Mouse (Mus musculus) kidney, adult 2 months (tissue): Measurements from ENCODE around the gene Leap2. TPM values are rescaled to one million over a fixed set of nuclear protein-coding genes. Genes with fewer than 3 reads are reported as not detected.
A peak's percentile ranks its signal among the peaks of the same experiment; 100 is the strongest.

ENCODE experiments used
- DNase-seq: peaks from one replicate; pipeline ENCODE4 v3.0.0; 2021
- H3K27ac ChIP-seq: fragments of 200-500 bp; 2 replicates; pipeline ENCODE4 v1.5.1; 2012; ENCODE audit warnings: low read depth, low read length, control low read depth, inconsistent platforms; ENCODE audit not compliant: insufficient read depth
- H3K27me3 ChIP-seq: fragments of 200-500 bp; replicated peaks from 2 replicates; pipeline ENCODE4 v1.6.1; 2012; ENCODE audit warnings: mild to moderate bottlenecking, moderate library complexity, low read length, inconsistent platforms; ENCODE audit not compliant: control insufficient read depth, insufficient read depth
- H3K36me3 ChIP-seq: fragments of 200-500 bp; 2 replicates; pipeline ENCODE4 v1.6.1; 2012; ENCODE audit warnings: mild to moderate bottlenecking, moderate library complexity, low read length, inconsistent platforms; ENCODE audit not compliant: control insufficient read depth, insufficient read depth
- H3K4me1 ChIP-seq: fragments of 200-500 bp; 2 replicates; pipeline ENCODE4 v1.6.1; 2011; ENCODE audit warnings: low read length; ENCODE audit not compliant: control insufficient read depth, insufficient read depth
- H3K4me3 ChIP-seq: fragments of 200-500 bp; 2 replicates; pipeline ENCODE4 v1.5.1; 2011; ENCODE audit warnings: mild to moderate bottlenecking, low read depth, low read length, control low read depth; ENCODE audit not compliant: insufficient read depth
- CTCF ChIP-seq: fragments of 200-500 bp; conservative IDR thresholded peaks from 2 replicates; pipeline ENCODE4 v1.5.1; 2011; ENCODE audit warnings: low read depth, mild to moderate bottlenecking, control low read depth, low read length, moderate library complexity, mixed read lengths; ENCODE audit not compliant: insufficient read depth, insufficient read length
- POLR2A ChIP-seq: fragments of 200-500 bp; IDR thresholded peaks from one replicate; pipeline ENCODE4 v1.6.1; 2011; ENCODE audit warnings: low read depth, low read length, control low read depth
- WGBS: fragments of 180-500 bp; shearing (Covaris S2); methylation state at CpG from one replicate; pipeline ENCODE4 v1.1.7; 2018; 5-methylcytosine and 5-hydroxymethylcytosine counted together
- polyA plus RNA-seq: library from polyadenylated mRNA; depleted of rRNA; stranded (reverse); fragments of >200 nt; gene quantifications from 2 replicates; pipeline ENCODE4 v1.2.3, GENCODE M21; 2012; rRNA removed

The Leap2 gene
- polyA plus RNA-seq = not detected in 2 replicates

DNA sequence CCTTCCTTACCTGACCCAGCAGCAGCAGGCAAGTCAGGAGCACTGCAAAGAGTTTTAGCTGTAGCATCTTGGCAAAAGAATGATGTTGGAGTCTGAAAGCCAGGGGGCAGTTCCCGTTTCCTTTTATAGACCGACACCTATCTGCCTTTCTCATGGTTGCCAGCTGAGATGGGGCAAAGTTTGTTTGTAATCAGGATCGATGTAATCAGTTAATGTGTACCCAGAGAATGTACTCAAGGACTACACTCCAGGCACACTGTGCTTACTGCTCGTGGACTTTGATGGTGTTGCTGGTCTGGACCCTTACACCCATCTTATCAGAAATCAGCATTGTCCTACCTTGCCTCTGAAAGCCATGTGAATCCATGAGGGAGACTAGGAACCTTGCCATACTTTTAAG lies at the start of gene Leap2:
Leap2 (minus strand) TSS at position 135 of the 400 bp plus-strand sequence.
- WGBS = 41% methylated on average over 4 of the region's 4 CpGs
- no peaks in the 10 kb centered on the region for H3K27me3 ChIP-seq
- DNase-seq = peak; percentile 63
- H3K27ac ChIP-seq = no peak within 1 kb of the TSS
- no peaks in the 10 kb centered on the region; the same call in none of the 2 replicates for H3K36me3 ChIP-seq
- TF ChIP-seq CTCF (0 out of 2 replicates have a peak, but pooled peaks have one; percentile 3), POLR2A (no peak)
- H3K4me1 ChIP-seq = peaks cover 3% of the 10 kb centered on the region; the same call in 1 of the 2 replicates
- H3K4me3 ChIP-seq = no peak within 1 kb of the TSS

GRCm38 (mm10) chr11:53472709-53473108 lies 49.7 kb upstream of the Leap2 start:
- 85% methylated on average over 3 of the region's 3 CpGs for WGBS

GRCm38 (mm10) chr11:53469968-53470695 lies 47.2 kb upstream of the Leap2 start, which contains the start of gene Gm9837:
Gene Gm9837 (minus strand): TSS chr11:53470479.
- Histone ChIP-seq H3K36me3 (no peaks in the 10 kb centered on the region), H3K27me3 (no peaks in the 10 kb centered on the region), H3K4me1 (0 out of 2 replicates have a peak, but pooled peaks cover 2% of the 10 kb centered on the region), H3K4me3 (no peak within 1 kb of the TSS), H3K27ac (no peak within 1 kb of the TSS)
- WGBS = 9% methylated on average over 29 of the region's 29 CpGs
- no peak for TF ChIP-seq POLR2A
- peak; percentile 96 for TF ChIP-seq CTCF
- peak; percentile 88 for DNase-seq

More at GRCm38 (mm10) chr11:53472709-53473108, 49.7 kb upstream of the Leap2 start:
- TF ChIP-seq CTCF = 0 out of 2 replicates have a peak, but pooled peaks have one; percentile 20
- no peak for TF ChIP-seq POLR2A
- Histone ChIP-seq H3K27me3 (no peaks in the 10 kb centered on the region), H3K27ac (no peak overlapping the region), H3K36me3 (no peaks in the 10 kb centered on the region), H3K4me1 (no peaks in the 10 kb centered on the region), H3K4me3 (no peak overlapping the region)
- DNase-seq = no peak

DNA sequence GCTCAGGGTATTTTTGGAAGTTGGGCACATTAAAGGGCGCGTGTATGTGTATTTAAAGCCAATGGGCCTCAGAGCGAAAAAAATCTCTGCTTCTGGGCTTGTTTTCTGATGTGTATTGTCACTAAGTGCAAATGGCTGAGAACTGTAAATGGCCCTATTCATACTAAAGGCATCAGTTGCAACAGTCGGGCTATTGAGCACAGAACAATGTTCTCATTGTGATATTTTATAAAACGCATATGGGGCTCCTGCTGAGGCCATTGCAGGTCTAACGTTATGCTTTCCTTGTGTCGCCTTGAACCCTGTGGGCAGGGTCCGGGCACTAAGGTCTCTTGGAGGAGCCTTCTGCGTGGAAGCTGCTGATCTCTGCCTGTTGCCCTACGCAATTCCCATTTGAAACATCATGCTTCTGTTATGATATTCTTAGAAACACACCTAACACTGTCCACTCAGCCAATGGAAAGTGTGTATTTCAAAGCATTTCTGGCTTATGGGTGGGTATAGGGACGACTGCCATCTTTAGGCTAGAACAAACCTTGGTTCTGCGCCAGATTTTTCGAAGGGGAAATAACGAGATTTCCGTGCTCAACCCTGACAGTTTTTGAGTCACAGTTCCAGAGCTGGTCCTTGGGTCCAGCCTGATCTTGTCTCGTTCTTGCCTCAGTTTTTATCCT lies 46.5 kb upstream of the Leap2 start:
- no peaks in the 10 kb centered on the region for H3K27me3 ChIP-seq
- H3K36me3 ChIP-seq = no peaks in the 10 kb centered on the region
- WGBS = 44% methylated on average over 16 of the region's 16 CpGs
- H3K4me1 ChIP-seq = 0 out of 2 replicates have a peak, but pooled peaks cover 2% of the 10 kb centered on the region
- DNase-seq = no peak
- no peak overlapping the region for H3K4me3 ChIP-seq
- TF ChIP-seq CTCF (no peak), POLR2A (no peak)
- H3K27ac ChIP-seq = no peak overlapping the region

DNA sequence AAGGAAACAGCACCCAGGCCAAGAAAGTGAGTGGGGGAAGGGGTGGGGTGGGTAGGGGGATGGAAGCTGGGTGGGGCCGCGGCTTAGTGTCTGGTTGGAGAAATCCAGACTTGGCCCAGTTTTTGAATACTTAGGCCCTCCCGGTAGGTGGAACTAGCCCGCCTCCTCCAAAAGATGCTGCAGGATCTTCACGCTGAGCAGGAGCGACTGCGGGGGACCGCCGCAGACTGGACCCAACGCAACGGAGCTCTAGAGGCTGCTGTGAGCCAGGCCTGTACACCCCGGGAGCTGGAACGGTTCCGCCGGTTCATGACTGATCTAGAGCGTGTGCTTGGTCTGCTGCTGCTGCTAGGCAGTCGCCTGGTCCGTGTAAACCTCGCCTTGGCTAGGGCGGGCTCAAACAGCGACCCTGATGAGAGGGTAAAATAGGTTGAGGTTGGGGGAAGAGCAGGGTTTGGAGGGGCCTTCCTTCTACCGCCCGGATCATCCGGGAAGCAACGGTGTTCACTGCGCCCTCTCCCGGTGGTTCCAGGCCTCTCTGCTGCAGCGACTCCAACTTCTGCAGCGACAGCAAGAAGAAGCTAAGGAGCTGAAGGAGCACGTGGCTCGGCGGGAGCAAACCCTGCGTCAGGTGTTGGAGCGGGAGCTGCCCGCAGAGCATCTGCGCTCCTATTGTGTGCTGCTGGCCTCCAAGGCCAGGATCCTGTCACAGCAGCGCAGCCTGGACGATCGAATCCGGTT lies 43.4 kb upstream of the Leap2 start:
- Histone ChIP-seq H3K27me3 (no peaks in the 10 kb centered on the region), H3K36me3 (no peaks in the 10 kb centered on the region), H3K4me1 (peaks cover 5% of the 10 kb centered on the region; the same call in 1 of the 2 replicates), H3K27ac (no peak overlapping the region), H3K4me3 (peak overlapping the region; percentile 38)
- TF ChIP-seq CTCF = peak; percentile 69
- TF ChIP-seq POLR2A = no peak
- 13% methylated on average over 40 of the region's 40 CpGs for WGBS
- peak; percentile 78 for DNase-seq

- DNase-seq = peak; percentile 54
- H3K27me3 ChIP-seq = no peaks in the 10 kb centered on the region
Observed at GRCm38 (mm10) chr11:53463551-53464424, 40.8 kb upstream of the Leap2 start.

More at GRCm38 (mm10) chr11:53463551-53464424, 40.8 kb upstream of the Leap2 start:
- peaks cover 6% of the 10 kb centered on the region; the same call in 1 of the 2 replicates for H3K4me1 ChIP-seq
- H3K36me3 ChIP-seq = no peaks in the 10 kb centered on the region
- H3K4me3 ChIP-seq = peak overlapping the region; percentile 15; the same call in 1 of the 2 replicates
- TF ChIP-seq CTCF (no peak), POLR2A (no peak)
- no peak overlapping the region for H3K27ac ChIP-seq
- WGBS = 9% methylated on average over 55 of the region's 55 CpGs
